Mouse (Mus musculus): Measurements from ENCODE around the gene Ankrd35.

DNA sequence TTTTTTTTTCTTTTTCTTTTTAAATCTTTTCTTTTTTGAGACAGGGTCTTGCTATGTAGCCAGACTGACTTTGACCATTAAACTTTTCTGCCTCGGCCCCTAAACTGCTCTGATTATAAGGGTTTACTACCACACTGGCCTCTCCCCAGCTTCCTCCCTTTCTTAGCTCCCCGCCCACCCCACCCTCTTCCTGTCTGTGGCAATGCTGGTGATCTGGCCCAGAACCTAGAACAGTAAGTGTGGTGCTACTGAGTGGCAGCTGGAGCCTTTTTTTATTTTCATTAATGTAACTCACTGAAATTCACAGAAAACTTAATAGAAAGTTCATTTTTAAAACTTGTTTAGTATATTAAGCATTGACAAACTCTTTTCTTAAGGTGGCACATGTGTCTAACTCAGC lies 45.9 kb downstream of the Ankrd35 start:
- no peak for TF ChIP-seq CEBPB (IDR thresholded peaks at IDR 0.05; ENCODE audit: low read depth)
- no peak for TF ChIP-seq CTCF (IDR thresholded peaks at IDR 0.05; ENCODE audit: control insufficient read depth, insufficient read depth, insufficient read length)
- TF ChIP-seq MAX (IDR thresholded peaks at IDR 0.05): no peak
- no peak for TF ChIP-seq MYOD1 (IDR thresholded peaks at IDR 0.05; ENCODE audit: control insufficient read depth, insufficient read length, low read depth)
- TF ChIP-seq USF1 (IDR thresholded peaks at IDR 0.05; ENCODE audit: low read depth): no peak
- TF ChIP-seq MYOG (IDR thresholded peaks at IDR 0.05; ENCODE audit: control insufficient read depth, extremely low read depth, insufficient read length): no peak
